11 mouse cellular contexts compared by ENCODE assay signal in genomic region chr17:66374633-66375272, GRCm38 (mm10).
DNase-seq lines count a peak whose midpoint lies in the region; ATAC-seq and TF ChIP-seq lines count a peak whose summit lies in the region.
"Had no signal": no experiment of that assay in that cellular context is flagged by ENCODE, and none has a peak within 500 bp of the region (broad histone marks: within the 10 kb centered on the region; RNA-seq: fewer than 3 reads in every experiment).

No protein-coding gene starts in this region.

- WGBS in heart, embryonic 13.5 days: 33% methylated on average over 14 of the region's 14 CpGs
- WGBS in intestine, embryonic 16.5 days: 58% methylated on average over 14 of the region's 14 CpGs

- peak overlapping the region; percentile 21; the same call in 1 of the 2 replicates for H3K9ac ChIP-seq in heart, embryonic 13.5 days
- H3K9ac ChIP-seq in ES-E14 (ENCODE audit: insufficient read depth, low read depth, low read length, poor library complexity, severe bottlenecking): no peak overlapping the region
- H3K9ac ChIP-seq in intestine, embryonic 16.5 days (ENCODE audit: low read depth, low read length): no peak overlapping the region
- H3K9ac ChIP-seq: forebrain, embryonic 12.5 days; hindbrain, embryonic 12.5 days had no signal

- DNase-seq in heart, postnatal 4 days: no peak
- no peak for DNase-seq in ES-E14 (ENCODE audit: low read depth, low spot score)
- peak; percentile 79 for DNase-seq in cerebellum, adult 11-12 months
- DNase-seq in right cerebral cortex, adult 2 months (ENCODE audit: low spot score in 2 of 2): no peak
- DNase-seq in adrenal gland, adult (ENCODE audit: inconsistent age in 2 of 2, low spot score in 1 of 2): no peak
- no peak for DNase-seq in left cerebral cortex, adult 18-20 months (ENCODE audit: low spot score in 2 of 2)

- H3K36me3 ChIP-seq in heart, embryonic 13.5 days: no peaks in the 10 kb centered on the region
- peaks cover 55% of the 10 kb centered on the region for H3K36me3 ChIP-seq in ES-E14 (ENCODE audit: control insufficient read depth, insufficient read depth, low read length, poor library complexity, severe bottlenecking)
- H3K36me3 ChIP-seq in intestine, embryonic 16.5 days (ENCODE audit: control insufficient read depth, insufficient read depth, low read length): no peaks in the 10 kb centered on the region

- no peak for ATAC-seq in heart, embryonic 13.5 days (ENCODE audit: extremely low read depth, insufficient number of reproducible peaks, low FRiP score, low TSS enrichment)
- peak; percentile 38; the same call in 1 of the 2 replicates for ATAC-seq in intestine, embryonic 16.5 days

- peak overlapping the region; percentile 51 for H3K4me2 ChIP-seq in heart, embryonic 13.5 days
- H3K4me2 ChIP-seq in intestine, embryonic 16.5 days (ENCODE audit: low read depth, low read length): no peak overlapping the region
- H3K4me2 ChIP-seq: forebrain, embryonic 12.5 days; hindbrain, embryonic 12.5 days had no signal

- H3K4me3 ChIP-seq in heart, embryonic 13.5 days: 0 out of 2 replicates have a peak overlapping the region, but pooled peaks have one; percentile 2
- H3K4me3 ChIP-seq in ES-E14 (ENCODE audit: insufficient read depth in 1 of 2, low read depth in 1 of 2, low read length in 2 of 2, poor library complexity in 1 of 2, severe bottlenecking in 1 of 2): no peak overlapping the region
- H3K4me3 ChIP-seq in intestine, embryonic 16.5 days (ENCODE audit: low read length): no peak overlapping the region
- H3K4me3 ChIP-seq: forebrain, embryonic 12.5 days; hindbrain, embryonic 12.5 days; megakaryocyte, embryonic 14.5 days had no signal

- no peaks in the 10 kb centered on the region for H3K27me3 ChIP-seq in heart, embryonic 13.5 days (replicated peaks)
- H3K27me3 ChIP-seq in intestine, embryonic 16.5 days (replicated peaks; ENCODE audit: control insufficient read depth, insufficient read depth, low read length): no peaks in the 10 kb centered on the region
- H3K27me3 ChIP-seq: forebrain, embryonic 12.5 days; hindbrain, embryonic 12.5 days; megakaryocyte, embryonic 14.5 days had no signal

- no peaks in the 10 kb centered on the region for H3K9me3 ChIP-seq in heart, embryonic 13.5 days
- no peaks in the 10 kb centered on the region for H3K9me3 ChIP-seq in ES-E14 (ENCODE audit: control insufficient read depth, insufficient read depth, low read depth, low read length)
- no peaks in the 10 kb centered on the region for H3K9me3 ChIP-seq in intestine, embryonic 16.5 days (ENCODE audit: control insufficient read depth, low read length)
- H3K9me3 ChIP-seq: forebrain, embryonic 12.5 days; hindbrain, embryonic 12.5 days had no signal

- H3K27ac ChIP-seq in heart, embryonic 13.5 days (replicated peaks): no peak overlapping the region
- no peak overlapping the region for H3K27ac ChIP-seq in ES-E14 (ENCODE audit: insufficient read depth, low read depth, low read length, poor library complexity, severe bottlenecking)
- no peak overlapping the region for H3K27ac ChIP-seq in intestine, embryonic 16.5 days (ENCODE audit: low read length)
- H3K27ac ChIP-seq: forebrain, embryonic 12.5 days; hindbrain, embryonic 12.5 days had no signal

- peaks cover 14% of the 10 kb centered on the region for H3K4me1 ChIP-seq in heart, embryonic 13.5 days
- H3K4me1 ChIP-seq in ES-E14 (ENCODE audit: control insufficient read depth in 2 of 2, insufficient read depth in 2 of 2, low read length in 2 of 2, poor library complexity in 1 of 2): peaks cover 2 to 18% of the 10 kb centered on the region in 2 experiments
- no peaks in the 10 kb centered on the region for H3K4me1 ChIP-seq in intestine, embryonic 16.5 days (ENCODE audit: control insufficient read depth, insufficient read depth, low read length)
- H3K4me1 ChIP-seq: megakaryocyte, embryonic 14.5 days had no signal

- in situ Hi-C loops in ES-E14 (cut with MboI; ENCODE audit: low sequenced_read_pairs in 2 of 2, unreplicated experiment in 2 of 2): no loop called here

TF ChIP-seq in ES-E14, 5 proteins besides CTCF, POLR2A, EP300 and RAD21:
- no peak for TF ChIP-seq ZC3H11A (IDR thresholded peaks at IDR 0.05; ENCODE audit: borderline replicate concordance, low read depth, low read length)
- no peak for TF ChIP-seq HCFC1 (IDR thresholded peaks at IDR 0.05; ENCODE audit: borderline replicate concordance, insufficient read depth, low read length)
- TF ChIP-seq CHD2 (IDR thresholded peaks at IDR 0.05; ENCODE audit: low read depth, low read length): no peak
- TF ChIP-seq MAFK (IDR thresholded peaks at IDR 0.05; ENCODE audit: insufficient read depth, low read depth, low read length): peak; percentile 79
- no peak for TF ChIP-seq ZNF384 (IDR thresholded peaks at IDR 0.05; ENCODE audit: low read depth, low read length)
